Mouse (Mus musculus): ENCODE data around the gene Tent4a.

DNA sequence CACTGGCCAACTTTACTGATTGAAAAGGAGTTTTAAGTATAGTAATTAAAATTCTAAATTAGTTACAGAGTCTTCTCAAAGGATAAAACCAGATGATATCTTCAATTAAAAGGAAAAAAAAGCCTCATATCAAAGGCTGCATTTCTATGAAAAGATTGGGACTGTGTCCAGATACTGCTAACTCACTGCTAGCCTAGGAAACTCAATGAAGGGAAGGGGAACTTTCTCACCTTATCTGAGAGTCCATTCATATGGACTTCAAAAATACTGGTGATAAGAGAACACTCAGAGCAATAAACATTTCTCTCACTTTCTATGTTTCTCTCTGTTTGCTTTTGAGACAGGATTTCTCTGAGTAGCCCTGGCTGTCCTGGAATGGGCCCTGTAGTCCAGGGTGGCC lies 30.2 kb upstream of the Tent4a start:
- TF ChIP-seq CTCF (IDR thresholded peaks at IDR 0.05) = no peak
- TF ChIP-seq EP300 (IDR thresholded peaks at IDR 0.05; ENCODE audit: insufficient read depth, low read depth, low read length) = no peak
- TF ChIP-seq POLR2A (IDR thresholded peaks at IDR 0.05; ENCODE audit: insufficient read depth, low read depth, low read length) = no peak

Measured in heart, adult 2 months (tissue).